Mouse (Mus musculus) embryonic stem cell, embryonic (primary cell): Measurements from ENCODE around the gene Sim2.

ENCODE experiments used
- CTCF ChIA-PET, 4 experiments: fragments of 300-600 bp in 2 of 4; fragments of 350-600 bp in 2 of 4; sonication (Branson Sonifier 250); formaldehyde crosslinking; loops; one replicate each; lab custom pipeline; 2022; ENCODE audit warnings: inconsistent platforms in 2 of 4; lab: Charles Lee
- POLR2A ChIA-PET, 4 experiments: fragments of 300-600 bp in 2 of 4; fragments of 350-600 bp in 2 of 4; sonication (Branson Sonifier 250); formaldehyde crosslinking; loops; one replicate each; lab custom pipeline; 2022; ENCODE audit warnings: antibody characterized with exemption in 4 of 4, inconsistent platforms in 1 of 4; lab: Charles Lee

The Sim2 gene

GRCm38 (mm10) chr16:94086701-94087569 is 2.2 kb downstream of the Sim2 start:
- POLR2A ChIA-PET, result interaction anchor here (0.5 to 4.9 kb wide), 5 partner anchors 8 to 179 kb away, joined by 3 to 25 read pairs (median 5); no protein-coding TSS in a partner anchor
- CTCF ChIA-PET, result interaction anchor here in 1 of 4 experiments (1.7 kb wide), 1 partner anchor 172 kb away, joined by 4 read pairs; no protein-coding TSS in a partner anchor

DNA sequence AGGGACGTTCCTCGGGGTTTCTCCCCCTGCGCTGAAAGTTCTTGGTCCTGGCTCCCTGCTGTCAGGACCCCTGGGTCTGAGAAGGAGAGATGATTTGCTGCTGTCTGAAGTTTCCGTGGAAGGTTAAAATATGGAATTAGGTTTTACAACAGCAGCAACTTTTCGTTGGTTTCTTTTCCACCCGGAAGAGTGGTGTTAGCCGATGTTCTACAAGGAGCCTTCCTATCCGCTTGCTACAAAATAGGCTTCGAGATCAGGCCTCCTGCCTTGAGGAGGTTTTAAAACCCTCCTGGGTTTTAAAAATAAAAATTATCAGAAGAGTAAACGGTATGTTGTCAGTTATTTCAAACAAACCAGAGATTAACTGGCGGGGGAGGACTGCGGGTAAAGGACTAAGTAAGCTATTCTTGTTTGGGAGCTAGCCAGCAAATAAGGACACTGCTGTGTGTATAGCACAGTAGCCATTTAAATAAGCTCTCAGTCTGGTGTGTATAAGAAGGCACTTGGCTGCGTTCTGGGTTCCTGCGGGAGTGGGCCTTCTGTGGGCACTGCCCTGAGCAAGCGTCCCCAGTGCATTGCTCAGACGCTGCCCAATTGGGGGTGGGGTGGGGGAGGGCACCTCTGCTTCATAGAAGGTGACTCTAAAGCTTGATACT is 3.0 kb downstream of the Sim2 start:
- ChIA-PET CTCF (interaction anchor here in 1 of 4 experiments (1.7 kb wide), 1 partner anchor 171 kb away, joined by 4 read pairs; no protein-coding TSS in a partner anchor), POLR2A (interaction anchor here (0.5 to 4.9 kb wide), 8 partner anchors 9 to 179 kb away, joined by 3 to 25 read pairs (median 3); no protein-coding TSS in a partner anchor)

DNA sequence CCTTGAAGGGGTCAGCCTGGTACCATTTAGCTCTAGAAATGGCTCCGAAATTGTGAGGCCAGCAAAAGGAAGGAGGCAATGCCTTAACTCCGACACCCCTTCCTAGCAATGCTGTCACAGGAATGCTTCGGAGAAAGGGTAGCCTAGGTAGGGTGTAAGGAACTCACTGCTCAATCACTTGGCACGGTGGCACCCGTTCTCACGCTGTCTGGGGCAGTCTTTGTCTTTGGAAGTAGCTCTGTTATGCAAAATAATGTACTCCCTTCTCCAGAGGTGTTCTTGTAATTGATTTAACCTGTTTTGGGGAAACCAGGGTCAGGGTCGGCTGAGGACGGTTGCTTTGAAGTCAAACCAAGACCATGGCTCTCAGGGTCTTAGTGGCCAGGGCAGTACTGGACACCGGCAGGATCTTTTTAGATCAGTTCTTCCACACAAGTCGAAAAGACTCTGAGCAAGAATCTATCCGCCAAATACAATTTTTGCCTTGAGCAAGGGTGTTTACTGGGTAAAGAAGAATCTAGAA is 3.6 kb downstream of the Sim2 start:
- ChIA-PET POLR2A (interaction anchor here in 3 of 4 experiments (0.6 to 4.9 kb wide), 7 partner anchors 9 to 174 kb away, joined by 3 to 25 read pairs (median 3); no protein-coding TSS in a partner anchor), CTCF (interaction anchor here in 2 of 4 experiments (1.7 to 1.8 kb wide), 2 partner anchors 171 kb away, joined by 4 read pairs; no protein-coding TSS in a partner anchor)

DNA sequence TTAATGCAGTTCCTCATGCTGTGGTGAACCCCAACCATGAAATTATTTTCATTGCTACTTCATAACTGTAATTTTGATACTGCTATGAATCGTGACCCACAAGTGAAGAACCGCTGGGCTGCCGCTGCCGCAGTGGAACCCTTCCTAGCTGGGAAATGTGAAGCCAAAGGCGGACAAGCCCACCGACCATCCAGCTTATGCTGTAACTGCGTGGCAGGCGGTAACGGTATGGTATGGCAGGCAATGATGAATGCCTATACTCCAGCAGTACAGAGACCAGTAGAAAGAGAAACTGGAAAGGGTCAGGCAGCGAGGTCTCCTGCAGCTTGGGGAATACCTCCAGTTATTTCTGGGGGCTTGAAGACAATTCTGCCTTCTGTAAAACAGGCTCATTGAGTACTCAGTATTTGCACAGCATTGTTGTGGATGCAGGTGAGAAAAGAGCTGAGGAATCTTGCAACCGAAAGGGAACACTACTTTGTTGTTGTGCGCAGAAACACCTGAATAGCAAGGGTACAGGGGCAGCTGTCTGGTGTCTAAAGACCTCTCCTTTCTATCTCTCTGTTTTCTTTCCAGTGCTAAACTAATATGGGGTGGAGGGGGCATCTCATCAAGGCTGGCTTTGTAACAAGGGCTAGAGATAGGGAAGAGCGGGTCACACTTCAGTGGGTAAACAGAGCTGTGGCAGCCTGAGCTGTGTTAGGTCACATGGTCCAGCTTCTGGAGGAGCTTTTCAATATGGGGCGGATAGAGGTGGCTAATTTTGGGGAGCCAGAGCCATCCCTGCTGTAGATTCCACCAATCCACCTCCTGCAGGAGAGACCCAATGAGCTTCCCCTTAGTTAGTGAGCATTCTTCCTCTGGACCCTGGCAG is 4.3 kb downstream of the Sim2 start:
- POLR2A ChIA-PET, result interaction anchor here in 3 of 4 experiments (0.7 to 4.9 kb wide), 8 partner anchors 10 to 171 kb away, joined by 3 to 25 read pairs (median 3); no protein-coding TSS in a partner anchor
- CTCF ChIA-PET, result interaction anchor here in 1 of 4 experiments (1.8 kb wide), 1 partner anchor 170 kb away, joined by 4 read pairs; no protein-coding TSS in a partner anchor

GRCm38 (mm10) chr16:94092511-94093150 is 7.9 kb downstream of the Sim2 start:
- ChIA-PET CTCF (no interaction called here), POLR2A (interaction anchor here in 2 of 4 experiments (0.9 to 1.1 kb wide), 2 partner anchors 11 to 267 kb away, joined by 4 to 5 read pairs; no protein-coding TSS in a partner anchor)

GRCm38 (mm10) chr16:94093151-94093863 is 8.6 kb downstream of the Sim2 start:
- ChIA-PET POLR2A (interaction anchor here in 3 of 4 experiments (0.9 to 1.9 kb wide), 3 partner anchors 8 to 267 kb away, joined by 4 to 6 read pairs (median 5); no protein-coding TSS in a partner anchor), CTCF (interaction anchor here in 1 of 4 experiments (1.4 kb wide), 1 partner anchor 8 kb away, joined by 3 read pairs; the partner anchor contains the start of gene Sim2)

- POLR2A ChIA-PET, result interaction anchor here in 3 of 4 experiments (0.6 to 1.9 kb wide), 9 partner anchors 9 to 618 kb away, joined by 3 to 6 read pairs (median 3); partner anchors contain the start of gene Sim2 (in 1 of the 3)
Observed at GRCm38 (mm10) chr16:94094251-94095108, 9.7 kb downstream of the Sim2 start.

DNA sequence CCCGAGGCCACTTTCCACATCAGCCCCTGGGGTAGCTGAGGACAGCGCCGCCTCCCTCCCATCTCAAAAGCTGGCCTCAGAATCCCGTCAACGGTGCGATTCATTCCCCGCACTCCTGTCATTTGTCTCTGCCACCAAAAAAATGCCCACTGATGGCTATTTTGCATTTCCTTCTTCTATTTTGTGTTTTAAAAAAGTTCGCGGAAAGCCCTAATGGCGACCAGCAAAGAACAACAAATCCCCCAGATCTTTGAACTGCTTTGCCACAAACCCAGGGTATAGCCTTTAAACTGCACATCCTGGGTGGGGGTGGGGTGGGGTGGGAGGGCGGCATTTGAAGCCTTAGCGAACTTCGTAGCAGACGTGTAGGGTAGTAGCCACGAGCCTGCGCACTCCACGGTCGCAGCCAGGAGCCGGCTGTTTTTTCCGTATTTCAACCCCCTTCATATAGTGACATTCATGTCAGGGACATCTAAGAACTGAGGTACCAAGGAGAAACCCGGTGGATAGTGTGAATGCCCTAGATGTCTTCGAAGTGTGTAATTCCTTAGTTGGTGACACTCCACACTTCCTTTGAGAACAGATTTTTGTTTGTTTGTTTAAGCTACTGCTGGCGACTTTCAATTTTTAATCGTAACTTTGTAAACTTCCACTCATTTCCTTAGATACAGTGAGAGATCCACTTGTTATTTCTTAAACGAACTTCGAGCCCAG is 10.5 kb downstream of the Sim2 start:
- POLR2A ChIA-PET, result interaction anchor here in 3 of 4 experiments (0.7 to 1.9 kb wide), 7 partner anchors 9 to 618 kb away, joined by 3 to 6 read pairs (median 3); partner anchors contain the start of gene Sim2 (in 1 of the 3)
- CTCF ChIA-PET, result interaction anchor here in 2 of 4 experiments (0.9 to 1.0 kb wide), 2 partner anchors 164 to 207 kb away, joined by 3 read pairs; no protein-coding TSS in a partner anchor

More at GRCm38 (mm10) chr16:94094251-94095108, 9.7 kb downstream of the Sim2 start:
- CTCF ChIA-PET, result interaction anchor here (0.6 to 1.4 kb wide), 5 partner anchors 9 to 1426 kb away, joined by 3 to 8 read pairs (median 3); partner anchors contain the start of gene Sim2 (in 1 of the 4)

DNA sequence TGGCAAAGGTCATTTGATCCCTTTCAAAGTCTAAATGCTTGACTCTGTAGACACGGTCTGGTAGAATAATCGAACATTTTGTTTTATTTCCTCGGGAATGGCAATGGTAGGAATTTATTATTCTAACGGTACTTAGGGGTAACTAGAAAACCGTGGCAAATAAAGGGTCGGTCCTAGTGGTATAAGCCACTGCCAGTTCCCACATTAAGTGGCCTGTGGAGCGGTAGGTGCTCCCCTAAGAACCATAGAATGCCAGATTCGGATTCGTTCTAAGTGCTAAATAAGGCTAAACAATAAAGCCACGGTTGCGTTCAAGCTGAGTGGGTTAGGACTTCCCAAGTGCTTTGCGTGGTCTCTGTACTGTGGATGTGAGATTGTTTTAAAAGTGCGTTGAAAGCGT is 11.7 kb downstream of the Sim2 start:
- ChIA-PET POLR2A (interaction anchor here in 2 of 4 experiments (0.6 to 0.9 kb wide), 3 partner anchors 11 to 126 kb away, joined by 3 read pairs; no protein-coding TSS in a partner anchor), CTCF (interaction anchor here in 1 of 4 experiments (0.6 kb wide), 1 partner anchor 24 kb away, joined by 3 read pairs; no protein-coding TSS in a partner anchor)

DNA sequence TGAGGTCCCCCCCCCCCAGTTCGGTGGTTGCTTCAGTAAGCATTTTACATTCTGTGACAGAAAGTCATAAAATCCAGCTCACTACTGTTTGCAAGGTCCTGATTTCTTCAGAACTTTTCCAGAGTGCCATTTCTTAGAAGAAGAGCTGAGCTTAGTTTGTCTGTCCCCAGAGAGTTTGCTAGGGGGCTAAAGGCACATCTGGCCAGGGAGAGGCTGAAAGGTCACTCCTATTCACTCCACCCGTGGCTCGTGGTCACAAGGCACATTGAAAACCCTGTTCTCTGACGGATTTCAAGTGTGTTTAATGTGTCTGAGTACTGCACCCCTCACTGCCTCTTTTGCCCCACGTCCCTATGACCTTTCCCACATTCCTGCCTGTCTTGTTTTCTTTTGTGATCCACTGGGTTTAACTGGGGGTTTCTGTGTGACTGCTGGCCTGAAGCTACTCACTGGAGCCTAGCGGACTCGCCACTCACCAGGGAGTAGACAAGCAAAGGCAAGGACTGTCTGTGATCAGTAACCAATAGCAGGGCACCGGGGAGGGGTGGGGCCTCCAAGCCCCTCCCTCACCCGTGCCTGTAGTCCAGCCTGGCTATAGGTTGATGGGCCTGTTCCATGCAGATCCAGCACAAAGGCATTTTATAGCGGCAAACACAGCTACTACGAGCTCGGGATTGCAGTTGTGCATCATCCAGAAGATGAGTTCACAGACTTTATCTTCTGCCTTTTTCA is 13.2 kb downstream of the Sim2 start:
- CTCF ChIA-PET, result interaction anchor here in 2 of 4 experiments (0.6 to 1.1 kb wide), 7 partner anchors 15 to 162 kb away, joined by 3 to 7 read pairs (median 3); no protein-coding TSS in a partner anchor

GRCm38 (mm10) chr16:94113160-94113559 is 28.4 kb downstream of the Sim2 start:
- CTCF ChIA-PET, result no interaction called here

More for the DNA sequence above, 13.2 kb downstream of the Sim2 start:
- POLR2A ChIA-PET, result interaction anchor here in 3 of 4 experiments (0.6 to 5.4 kb wide), 23 partner anchors 10 to 849 kb away, joined by 3 to 25 read pairs (median 3); partner anchors contain the start of genes Sim2 (in 2 of the 3), Chaf1b (in 1 of the 3) and Dop1b (in 1 of the 3)

DNA sequence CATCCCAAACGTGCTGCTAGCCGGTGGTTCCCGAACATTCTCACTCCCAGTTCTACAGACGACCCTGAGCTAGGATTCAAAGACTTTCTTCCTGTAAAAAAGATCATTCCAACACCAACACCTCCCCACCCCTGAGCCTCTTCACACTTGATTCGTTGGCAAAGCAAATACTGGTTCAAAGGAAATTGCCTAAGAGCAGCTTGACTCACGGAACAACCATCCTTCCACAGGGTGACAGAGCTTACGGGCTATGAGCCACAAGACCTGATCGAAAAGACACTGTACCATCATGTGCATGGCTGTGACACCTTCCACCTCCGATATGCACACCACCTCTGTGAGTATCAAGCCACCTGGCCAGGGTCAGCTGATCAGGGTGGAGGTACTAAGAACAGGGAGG is 30.0 kb downstream of the Sim2 start:
- ChIA-PET POLR2A (interaction anchor here in 1 of 4 experiments (1.0 to 1.4 kb wide), 3 partner anchors 9 to 199 kb away, joined by 3 to 4 read pairs (median 3); partner anchors contain the start of gene Hlcs), CTCF (no interaction called here)

More at GRCm38 (mm10) chr16:94113160-94113559, 28.4 kb downstream of the Sim2 start:
- POLR2A ChIA-PET, result no interaction called here

- POLR2A ChIA-PET, result no interaction called here
- CTCF ChIA-PET, result no interaction called here
Observed at GRCm38 (mm10) chr16:94117333-94117732, 32.6 kb downstream of the Sim2 start.
